Mouse (Mus musculus) stomach, embryonic 14.5 days (tissue): Measurements from ENCODE around the gene Scaf4. TPM values are rescaled to one million over a fixed set of nuclear protein-coding genes. Genes with fewer than 3 reads are reported as not detected.
A peak's percentile ranks its signal among the peaks of the same experiment; 100 is the strongest.

Source experiments
- ATAC-seq: fragments of 200-750 bp; cut with Nextera tagmentation; 2 replicates; pipeline ENCODE4 v1.8.0; 2017; ENCODE audit warnings: low read depth, moderate TSS enrichment; ENCODE audit not compliant: insufficient number of reproducible peaks, insufficient read depth, low FRiP score
- H3K27ac ChIP-seq: fragments of 300-500 bp; sonication (generic); 2 replicates; pipeline ENCODE4 v1.5.1; 2014; ENCODE audit warnings: mild to moderate bottlenecking, low read length, moderate library complexity, mixed read lengths
- H3K27me3 ChIP-seq: fragments of 300-500 bp; sonication (generic); 2 replicates; pipeline ENCODE4 v1.6.1; 2014; ENCODE audit warnings: low read length, control low read depth, mixed read lengths; ENCODE audit not compliant: control insufficient read depth, insufficient read depth
- H3K36me3 ChIP-seq: fragments of 300-500 bp; sonication (generic); 2 replicates; pipeline ENCODE4 v1.6.1; 2014; ENCODE audit warnings: mild to moderate bottlenecking, control low read depth, low read length, moderate library complexity, mixed read lengths; ENCODE audit not compliant: control insufficient read depth, insufficient read depth
- H3K4me1 ChIP-seq: fragments of 300-500 bp; sonication (generic); 2 replicates; pipeline ENCODE4 v1.6.1; 2014; ENCODE audit warnings: low read length, control low read depth, mixed read lengths; ENCODE audit not compliant: control insufficient read depth, insufficient read depth
- H3K4me2 ChIP-seq: fragments of 300-500 bp; sonication (generic); replicated peaks from 2 replicates; pipeline ENCODE4 v1.6.1; 2014; ENCODE audit warnings: low read depth, low read length, control low read depth
- H3K4me3 ChIP-seq: fragments of 300-500 bp; sonication (generic); 2 replicates; pipeline ENCODE4 v1.5.1; 2014; ENCODE audit warnings: low read depth, low read length, control low read depth
- H3K9ac ChIP-seq: fragments of 300-500 bp; sonication (generic); replicated peaks from 2 replicates; pipeline ENCODE4 v1.6.1; 2014; ENCODE audit warnings: low read depth, mild to moderate bottlenecking, control low read depth, low read length, moderate library complexity, mixed read lengths
- H3K9me3 ChIP-seq: fragments of 300-500 bp; sonication (generic); 2 replicates; pipeline ENCODE4 v1.6.1; 2016; ENCODE audit warnings: low read depth, low read length, control low read depth; ENCODE audit not compliant: control insufficient read depth
- WGBS: fragments of 180-500 bp; shearing (Covaris S2); extraction: QIAGEN DNeasy Blood & Tissue Kit; methylation state at CpG from one replicate; pipeline ENCODE4 v1.1.7; 2014; 5-methylcytosine and 5-hydroxymethylcytosine counted together
- polyA plus RNA-seq: library from polyadenylated mRNA; unstranded; fragments of >200 nt; fragmentation: Nextera tagmentation; extraction: Ambion mirVana; gene quantifications from 2 replicates; pipeline ENCODE4 v1.2.1, GENCODE M21; 2014

The Scaf4 gene
- polyA plus RNA-seq, 1 experiment from 2014 or later, result 30.0 TPM

DNA sequence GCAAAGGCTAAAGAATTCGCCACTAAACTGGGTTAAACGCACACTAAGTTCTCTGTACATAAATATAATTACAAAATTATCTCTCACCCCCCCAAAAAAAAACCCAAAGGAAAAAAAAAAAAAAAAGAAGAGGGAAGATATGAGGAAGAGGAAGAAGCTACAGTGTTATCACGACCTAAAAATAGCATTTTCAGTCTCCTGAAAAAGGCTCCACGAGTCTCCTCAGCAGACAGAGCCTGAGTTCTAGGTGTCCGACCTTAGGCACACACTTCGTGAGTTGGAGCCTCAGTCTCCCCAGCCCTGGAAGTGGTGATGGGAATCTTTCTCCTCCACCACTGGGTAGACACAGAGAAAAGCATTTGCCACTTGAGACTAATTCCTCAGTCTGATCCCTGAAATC is 85.7 kb downstream of the Scaf4 start:
- WGBS, result 89% methylated on average over 6 of the region's 6 CpGs
- Histone ChIP-seq H3K36me3 (no peaks in the 10 kb centered on the region), H3K27me3 (no peaks in the 10 kb centered on the region), H3K9ac (no peak overlapping the region), H3K9me3 (no peaks in the 10 kb centered on the region), H3K4me1 (peaks cover 11% of the 10 kb centered on the region; the same call in 1 of the 2 replicates), H3K4me2 (no peak overlapping the region), H3K4me3 (no peak overlapping the region), H3K27ac (no peak overlapping the region)
- ATAC-seq, result no peak

DNA sequence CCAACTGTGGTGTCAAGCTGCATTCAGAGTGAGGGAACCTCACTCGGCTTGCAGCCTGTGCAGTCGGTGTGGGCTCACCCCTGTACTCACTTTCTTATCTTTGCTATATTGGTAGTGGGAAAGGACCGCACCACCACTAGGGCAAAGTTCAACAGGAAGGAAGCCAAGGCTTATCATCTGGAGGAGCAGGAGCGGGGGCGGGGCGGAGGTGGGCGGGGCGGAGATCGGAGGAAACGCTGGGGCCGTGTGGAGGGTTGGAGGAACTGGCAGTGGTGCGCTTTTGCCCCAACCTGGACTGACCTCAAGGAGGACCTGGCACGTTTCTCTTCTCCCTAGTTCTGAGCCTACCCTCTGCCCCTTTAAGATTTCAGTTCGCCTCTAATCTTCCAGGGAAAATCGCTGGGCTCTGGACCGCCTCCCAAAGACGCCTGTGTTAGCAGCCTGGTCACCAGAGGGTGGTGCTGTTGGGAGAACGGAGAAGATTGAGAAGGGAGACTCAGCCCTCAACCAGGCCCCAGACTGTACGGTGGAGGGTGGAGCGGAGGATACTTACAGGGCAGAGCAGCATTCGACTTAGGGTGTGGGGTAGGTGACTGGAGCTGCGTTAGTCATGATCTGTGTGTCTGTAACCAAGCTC is 86.8 kb downstream of the Scaf4 start:
- H3K9me3 ChIP-seq, result no peaks in the 10 kb centered on the region
- no peaks in the 10 kb centered on the region for H3K36me3 ChIP-seq
- H3K9ac ChIP-seq, result no peak overlapping the region; the same call in 1 of the 2 replicates
- peak overlapping the region; percentile 45; the same call in 1 of the 2 replicates for H3K27ac ChIP-seq
- peak; percentile 93 for ATAC-seq
- WGBS, result 3% methylated on average over 22 of the region's 22 CpGs
- peak overlapping the region; percentile 39 for H3K4me2 ChIP-seq
- H3K4me1 ChIP-seq, result peaks cover 8% of the 10 kb centered on the region; the same call in 1 of the 2 replicates
- no peaks in the 10 kb centered on the region for H3K27me3 ChIP-seq
- peak overlapping the region; percentile 18 for H3K4me3 ChIP-seq

DNA sequence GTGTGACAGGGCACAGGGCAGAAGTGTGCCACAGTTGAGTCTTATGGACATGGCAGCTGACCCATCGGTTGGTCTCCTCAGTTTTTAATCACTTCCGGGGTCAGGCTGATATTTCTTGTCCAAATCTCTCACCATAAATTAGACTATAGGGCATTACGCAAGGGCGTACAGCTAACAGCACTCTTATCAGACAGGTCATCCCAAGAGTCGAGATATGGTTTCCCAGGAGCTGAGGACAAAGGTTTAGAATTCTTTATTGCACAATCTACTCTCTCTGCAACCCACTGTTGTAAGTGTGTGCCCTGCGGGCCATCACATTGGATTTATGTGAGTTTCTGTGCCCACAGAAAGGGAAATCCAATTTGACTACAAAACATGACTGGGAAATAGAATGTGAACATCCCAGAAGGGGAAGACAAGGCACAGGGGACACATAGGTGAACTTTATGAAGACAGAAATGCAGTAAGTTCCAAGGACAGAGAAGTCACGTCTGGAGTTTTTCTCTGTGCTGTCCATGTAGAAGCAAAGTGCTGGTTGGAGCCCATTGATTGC is 87.5 kb downstream of the Scaf4 start:
- Histone ChIP-seq H3K9me3 (no peaks in the 10 kb centered on the region), H3K27me3 (no peaks in the 10 kb centered on the region), H3K4me1 (peaks cover 4% of the 10 kb centered on the region; the same call in 1 of the 2 replicates), H3K4me3 (no peak overlapping the region), H3K9ac (no peak overlapping the region), H3K4me2 (peak overlapping the region; percentile 39), H3K27ac (peak overlapping the region; percentile 45; the same call in 1 of the 2 replicates), H3K36me3 (no peaks in the 10 kb centered on the region)
- 71% methylated on average over 7 of the region's 7 CpGs for WGBS
- no peak for ATAC-seq

DNA sequence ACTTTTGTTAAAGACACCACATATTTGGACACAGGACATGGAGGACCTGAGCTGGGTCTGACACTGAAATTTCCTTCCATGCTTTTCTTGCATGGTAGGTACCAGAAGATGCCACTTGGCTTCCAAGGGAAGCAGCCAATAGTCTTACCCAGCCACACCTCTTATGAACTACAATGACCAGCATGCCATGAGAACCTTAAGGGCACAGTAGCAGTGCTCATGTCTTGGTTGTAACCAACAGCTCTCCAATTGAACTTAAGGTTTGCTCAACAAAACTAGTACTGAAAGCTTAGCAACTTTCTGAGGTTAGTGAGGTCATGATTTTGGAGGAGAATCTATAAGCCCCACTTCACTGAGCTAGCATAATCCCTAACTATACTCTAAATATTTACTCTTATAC is 90.6 kb downstream of the Scaf4 start:
- H3K27me3 ChIP-seq, result no peaks in the 10 kb centered on the region
- H3K36me3 ChIP-seq, result no peaks in the 10 kb centered on the region
- H3K4me1 ChIP-seq, result peaks cover 4% of the 10 kb centered on the region; the same call in 1 of the 2 replicates
- no peak for ATAC-seq
- H3K27ac ChIP-seq, result no peak overlapping the region
- no peaks in the 10 kb centered on the region for H3K9me3 ChIP-seq
- H3K9ac ChIP-seq, result no peak overlapping the region
- no peak overlapping the region for H3K4me3 ChIP-seq
- no peak overlapping the region for H3K4me2 ChIP-seq

DNA sequence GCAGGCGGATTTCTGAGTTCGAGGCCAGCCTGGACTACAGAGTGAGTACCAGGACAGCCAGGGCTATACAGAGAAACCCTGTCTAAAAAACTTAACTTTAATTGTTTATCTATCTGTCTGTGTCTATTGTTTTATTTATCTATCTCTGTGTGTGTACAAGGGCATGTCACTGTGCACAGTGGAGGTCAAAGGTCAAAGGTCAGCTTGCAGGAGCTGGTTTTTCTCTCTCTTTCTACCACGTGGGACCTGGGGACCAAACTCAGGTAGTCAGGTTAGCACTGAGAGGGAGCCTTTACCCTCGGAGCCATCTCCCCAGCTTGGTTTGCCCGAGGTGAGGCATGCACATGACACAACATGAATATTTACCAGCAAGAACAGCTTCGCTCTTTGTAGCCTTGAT is 93.0 kb downstream of the Scaf4 start:
- H3K27me3 ChIP-seq, result no peaks in the 10 kb centered on the region
- no peak overlapping the region for H3K4me2 ChIP-seq
- no peaks in the 10 kb centered on the region for H3K9me3 ChIP-seq
- no peak overlapping the region for H3K9ac ChIP-seq
- no peak overlapping the region for H3K4me3 ChIP-seq
- H3K4me1 ChIP-seq, result no peaks in the 10 kb centered on the region
- WGBS, result 66% methylated on average over 6 of the region's 6 CpGs
- no peak overlapping the region for H3K27ac ChIP-seq
- H3K36me3 ChIP-seq, result no peaks in the 10 kb centered on the region
- no peak for ATAC-seq

DNA sequence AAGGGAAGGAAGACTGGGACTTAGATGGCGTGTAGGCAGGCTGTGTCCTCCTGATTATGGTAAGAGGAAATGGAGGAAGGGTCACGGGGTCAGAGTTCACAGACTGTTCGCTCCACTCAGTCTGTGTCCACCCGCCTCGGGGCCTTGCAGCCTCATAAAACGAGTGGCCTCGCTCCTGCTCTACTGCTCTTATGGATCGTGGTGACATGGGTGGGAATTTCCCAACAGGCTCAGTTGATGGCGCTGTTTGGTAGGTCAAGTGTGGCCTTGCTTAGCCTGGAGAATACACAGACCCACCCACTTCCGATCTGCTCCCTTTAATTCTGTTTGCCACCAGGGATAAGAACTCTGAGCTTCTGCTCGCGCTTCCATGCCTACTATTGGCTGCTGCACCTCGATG is 96.8 kb downstream of the Scaf4 start:
- Histone ChIP-seq H3K4me3 (no peak overlapping the region), H3K4me2 (no peak overlapping the region), H3K27ac (no peak overlapping the region), H3K4me1 (no peaks in the 10 kb centered on the region), H3K9me3 (no peaks in the 10 kb centered on the region), H3K36me3 (no peaks in the 10 kb centered on the region), H3K27me3 (no peaks in the 10 kb centered on the region), H3K9ac (no peak overlapping the region)
- 0 out of 2 replicates have a peak, but pooled peaks have one; percentile 19 for ATAC-seq
- WGBS, result 25% methylated on average over 13 of the region's 13 CpGs

DNA sequence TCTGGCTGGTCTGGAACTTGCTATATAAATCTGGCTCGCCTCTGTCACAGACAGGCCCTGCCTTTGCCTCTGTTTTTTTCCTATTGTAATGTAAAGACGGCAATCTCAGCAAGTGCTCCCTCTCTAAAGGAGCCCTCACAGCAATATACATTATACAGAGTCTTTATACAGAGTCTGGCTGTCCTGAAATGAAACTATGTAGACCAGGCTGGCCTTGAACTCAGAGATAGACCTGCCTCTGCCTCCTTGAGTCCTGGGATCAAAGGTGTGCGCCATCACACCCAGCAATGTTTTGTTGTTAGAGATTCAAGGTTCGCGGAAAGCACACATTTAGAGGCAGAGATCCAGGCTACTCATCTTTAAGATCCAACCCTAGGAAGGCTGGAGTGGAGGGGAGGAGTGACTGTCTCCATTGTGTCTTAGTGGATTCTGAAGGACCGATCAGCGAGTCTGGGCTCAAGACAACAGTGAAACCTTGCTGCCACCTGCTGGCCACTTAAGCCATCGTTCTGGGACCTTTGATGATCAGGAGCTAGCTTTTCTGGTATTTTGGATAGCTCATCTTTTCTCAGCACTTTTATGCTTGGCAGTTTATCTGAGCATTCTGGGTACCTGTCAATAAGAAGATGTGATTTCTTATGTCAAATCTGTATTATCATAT is 98.2 kb downstream of the Scaf4 start:
- no peak for ATAC-seq
- no peak overlapping the region for H3K9ac ChIP-seq
- H3K36me3 ChIP-seq, result no peaks in the 10 kb centered on the region
- no peaks in the 10 kb centered on the region for H3K27me3 ChIP-seq
- 44% methylated on average over 8 of the region's 8 CpGs for WGBS
- H3K4me3 ChIP-seq, result no peak overlapping the region
- no peaks in the 10 kb centered on the region for H3K4me1 ChIP-seq
- no peaks in the 10 kb centered on the region for H3K9me3 ChIP-seq
- H3K4me2 ChIP-seq, result no peak overlapping the region
- H3K27ac ChIP-seq, result no peak overlapping the region

DNA sequence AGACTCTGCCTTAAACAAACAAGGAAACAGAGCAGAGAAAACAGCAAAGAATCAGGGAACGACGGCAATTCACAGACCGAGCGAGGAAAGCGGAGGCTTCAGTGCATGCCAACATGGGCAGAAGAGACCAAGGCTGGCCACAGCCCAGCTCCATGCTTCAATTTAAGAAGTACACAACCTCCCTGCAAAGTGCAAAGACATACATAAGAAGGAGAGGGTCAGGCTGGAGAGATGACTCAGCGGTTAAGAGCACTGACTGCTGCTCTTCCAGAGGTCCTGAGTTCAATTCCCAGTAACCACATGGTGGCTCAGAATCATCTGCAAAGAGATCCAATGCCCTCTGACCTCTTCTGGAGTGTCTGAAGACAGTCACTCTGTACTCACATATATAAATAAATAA is 100.2 kb downstream of the Scaf4 start:
- no peaks in the 10 kb centered on the region for H3K36me3 ChIP-seq
- H3K4me1 ChIP-seq, result no peaks in the 10 kb centered on the region
- WGBS, result 82% methylated on average over 6 of the region's 6 CpGs
- no peaks in the 10 kb centered on the region for H3K27me3 ChIP-seq
- H3K4me2 ChIP-seq, result no peak overlapping the region
- H3K9me3 ChIP-seq, result no peaks in the 10 kb centered on the region
- H3K9ac ChIP-seq, result no peak overlapping the region
- H3K4me3 ChIP-seq, result no peak overlapping the region
- no peak overlapping the region for H3K27ac ChIP-seq
- ATAC-seq, result no peak
